Mouse (Mus musculus): ENCODE measurements at regions not wholly inside any gene's neighbourhood (a gene's known extent, or its start where the extent isn't known, plus 50 kb on each side); places are given as distances from the start of the nearest gene placed in this dataset.
A peak's percentile ranks its signal among the peaks of the same experiment; 100 is the strongest.

DNA sequence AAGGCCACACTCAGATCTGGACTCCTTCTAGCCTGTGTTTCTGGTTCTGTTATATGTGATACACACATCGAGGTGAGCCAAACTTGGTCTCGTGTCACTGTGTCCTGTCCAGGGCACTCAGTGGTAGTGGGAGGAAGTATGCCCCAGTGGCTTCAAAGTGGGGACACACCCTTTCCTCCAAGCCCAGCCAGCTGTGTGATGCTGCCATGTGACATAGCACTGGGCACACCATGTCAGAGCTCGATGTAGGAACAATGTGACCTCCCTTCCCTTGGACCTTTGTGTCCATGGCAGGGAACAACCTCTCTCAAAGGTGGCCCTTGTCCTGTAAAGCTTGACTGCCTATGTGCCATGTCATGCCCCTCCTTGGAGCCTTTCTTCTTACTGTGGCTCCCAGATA is 54.5 kb downstream of the Calml3 start:
- TF ChIP-seq POLR2AphosphoS2 (IDR thresholded peaks at IDR 0.05; ENCODE audit: insufficient read length, low read depth): no peak
- no peak for TF ChIP-seq MAX (IDR thresholded peaks at IDR 0.05; ENCODE audit: low read depth)
- TF ChIP-seq POLR2A (IDR thresholded peaks at IDR 0.05; ENCODE audit: insufficient read length, low read depth): no peak
- no peak for TF ChIP-seq E2F4 (IDR thresholded peaks at IDR 0.05; ENCODE audit: insufficient read depth)
- TF ChIP-seq USF1 (IDR thresholded peaks at IDR 0.05; ENCODE audit: low read depth): no peak
- TF ChIP-seq SRF (IDR thresholded peaks at IDR 0.05; ENCODE audit: control insufficient read depth, insufficient read length, low read depth): no peak
- peak in 1 of 3 experiments; percentile 62 for TF ChIP-seq MYOD1 (IDR thresholded peaks at IDR 0.05; ENCODE audit: control insufficient read depth in 1 of 3, insufficient read length in 2 of 3, low read depth in 2 of 3)
- no peak for TF ChIP-seq TCF12 (IDR thresholded peaks at IDR 0.05; ENCODE audit: insufficient read depth, poor library complexity, severe bottlenecking)
- no peak for TF ChIP-seq CEBPB (IDR thresholded peaks at IDR 0.05; ENCODE audit: insufficient read depth, poor library complexity, severe bottlenecking)
- TF ChIP-seq MYOG (IDR thresholded peaks at IDR 0.05; ENCODE audit: control insufficient read depth in 1 of 3, insufficient read depth in 1 of 3, insufficient read length in 2 of 3, low read depth in 2 of 3): peak in 1 of 3 experiments; percentile 54
